Mouse (Mus musculus) testis, adult 10 weeks (tissue): ENCODE results near the gene Clptm1l. TPM values are rescaled to one million over a fixed set of nuclear protein-coding genes. Genes with fewer than 3 reads are reported as not detected.

ENCODE experiments used
- polyA plus RNA-seq: library from polyadenylated mRNA; stranded (reverse); fragments of 350-450 nt; fragmentation: Illumina TruSeq; extraction: RNeasy Lipid Tissue Mini Kit (QIAGEN cat#74804); gene quantifications from one replicate; pipeline ENCODE4 v1.2.3, GENCODE M21; 2014; ENCODE audit warnings: low read depth, low replicate concordance

Gene Clptm1l
- polyA plus RNA-seq, result 85.4 TPM

DNA sequence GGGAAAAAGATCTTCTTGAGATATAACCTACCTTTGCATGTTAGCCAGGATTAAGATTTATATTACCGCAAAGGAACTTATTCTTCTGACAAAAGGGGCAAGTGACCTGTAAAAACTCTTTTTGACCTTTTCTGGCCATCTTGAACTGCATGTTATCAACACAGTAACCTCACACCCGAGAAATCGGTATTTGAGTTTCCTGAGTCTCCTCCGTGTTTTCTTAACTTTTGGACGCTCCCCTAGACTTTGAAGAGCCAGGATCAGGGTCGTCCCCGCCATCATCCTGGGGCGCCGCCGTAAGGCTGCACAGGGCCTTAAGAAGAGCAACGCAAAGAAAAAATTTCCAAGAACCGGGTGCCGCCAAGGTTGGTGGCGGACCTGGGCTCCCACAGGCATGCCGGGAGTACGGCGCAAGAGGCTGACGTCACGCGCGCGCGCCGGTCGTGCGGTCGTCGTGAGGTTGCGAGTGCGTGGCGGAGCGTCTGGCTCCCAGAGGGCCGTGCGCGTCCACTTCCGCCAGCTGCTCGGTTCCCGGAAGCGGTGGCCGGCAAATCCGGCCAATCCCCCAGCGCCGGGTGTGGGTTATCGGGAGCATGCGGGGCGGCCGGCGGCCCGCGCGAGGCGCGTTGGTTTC lies at the start of gene Clptm1l:
Gene Clptm1l (plus strand): TSS at position 485 of the 634 bp plus-strand sequence.

DNA sequence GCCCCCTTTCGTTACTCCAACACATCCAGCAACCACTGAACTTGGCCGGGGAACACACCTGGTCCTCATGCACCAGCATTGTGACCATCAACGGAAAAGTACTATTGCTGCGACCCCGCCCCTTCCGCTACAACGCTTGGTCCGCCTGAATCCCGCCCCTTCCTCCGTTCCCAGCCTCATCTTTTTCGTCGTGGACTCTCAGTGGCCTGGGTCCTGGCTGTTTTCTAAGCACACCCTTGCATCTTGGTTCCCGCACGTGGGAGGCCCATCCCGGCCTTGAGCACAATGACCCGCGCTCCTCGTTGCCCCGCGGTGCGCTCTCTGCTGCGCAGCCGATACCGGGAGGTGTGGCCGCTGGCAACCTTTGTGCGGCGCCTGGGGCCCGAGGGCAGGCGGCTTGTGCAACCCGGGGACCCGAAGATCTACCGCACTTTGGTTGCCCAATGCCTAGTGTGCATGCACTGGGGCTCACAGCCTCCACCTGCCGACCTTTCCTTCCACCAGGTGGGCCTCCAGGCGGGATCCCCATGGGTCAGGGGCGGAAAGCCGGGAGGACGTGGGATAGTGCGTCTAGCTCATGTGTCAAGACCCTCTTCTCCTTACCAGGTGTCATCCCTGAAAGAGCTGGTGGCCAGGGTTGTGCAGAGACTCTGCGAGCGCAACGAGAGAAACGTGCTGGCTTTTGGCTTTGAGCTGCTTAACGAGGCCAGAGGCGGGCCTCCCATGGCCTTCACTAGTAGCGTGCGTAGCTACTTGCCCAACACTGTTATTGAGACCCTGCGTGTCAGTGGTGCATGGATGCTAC lies 23.1 kb downstream of the Clptm1l start, which contains the start of gene Tert:
Gene Tert (plus strand): TSS at position 167 of the 805 bp plus-strand sequence.

Other genes starting within 250 kb of the Clptm1l start
- 0.83 TPM for gene Lpcat1, start 136.8 kb upstream of the Clptm1l start, polyA plus RNA-seq
- not detected for gene Slc6a3, start 67.3 kb upstream of the Clptm1l start, polyA plus RNA-seq
- 0.49 TPM for gene Tert, start 22.9 kb downstream of the Clptm1l start, polyA plus RNA-seq
- not detected for gene Slc6a18, start 74.0 kb downstream of the Clptm1l start, polyA plus RNA-seq
- 0.07 TPM for gene Slc6a19, start 100.9 kb downstream of the Clptm1l start, polyA plus RNA-seq
- gene Slc12a7, start 129.1 kb downstream of the Clptm1l start, polyA plus RNA-seq, result 1.7 TPM
- gene Nkd2, start 243.6 kb downstream of the Clptm1l start, polyA plus RNA-seq, result 0.90 TPM